Mouse (Mus musculus): ENCODE results near the gene Slc11a2.

DNA sequence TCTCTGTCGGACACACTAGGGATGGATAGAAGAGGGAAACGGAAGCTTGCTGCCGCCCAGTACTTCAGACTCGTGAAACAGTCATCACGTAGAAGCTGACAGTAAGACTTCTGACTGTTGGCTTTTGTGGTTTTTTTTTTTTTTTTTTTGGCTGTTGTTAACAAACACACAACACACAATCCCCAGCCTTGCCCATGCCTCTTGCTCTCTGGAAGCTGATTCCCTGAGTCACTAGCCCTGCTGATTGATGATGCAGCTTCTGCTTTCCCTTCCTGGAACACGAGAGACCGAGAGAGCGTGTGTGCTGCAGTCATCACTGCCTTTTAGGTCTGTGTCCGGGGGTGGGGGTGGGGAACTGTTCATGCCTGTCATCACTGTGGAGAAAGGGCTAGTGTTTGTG, 36.8 kb upstream of the Slc11a2 start:
- TF ChIP-seq CTCF (IDR thresholded peaks at IDR 0.05; ENCODE audit: low read depth), result no peak
- TF ChIP-seq EP300 (optimal IDR thresholded peaks at IDR 0.05), result no peak

Measured in stomach, postnatal 0 days (tissue).